Mouse (Mus musculus) midbrain, embryonic 12.5 days (tissue): ENCODE measurements around the gene Ikbkg. TPM values are rescaled to one million over a fixed set of nuclear protein-coding genes. Genes with fewer than 3 reads are reported as not detected.

ENCODE experiments used
- ATAC-seq: fragments of 200-750 bp; cut with Nextera tagmentation; 2 replicates; pipeline ENCODE4 v1.8.0; 2017; ENCODE audit warnings: low read depth, moderate TSS enrichment, moderate library complexity; ENCODE audit not compliant: low FRiP score
- H3K27ac ChIP-seq: fragments of 300-500 bp; sonication (generic); replicated peaks from 2 replicates; pipeline ENCODE4 v1.5.1; 2016; ENCODE audit warnings: mild to moderate bottlenecking
- H3K27me3 ChIP-seq: fragments of 300-500 bp; sonication (generic); 2 replicates; pipeline ENCODE4 v1.6.1; 2016; ENCODE audit warnings: mild to moderate bottlenecking
- H3K36me3 ChIP-seq: fragments of 300-500 bp; sonication (generic); 2 replicates; pipeline ENCODE4 v1.6.1; 2016
- H3K4me1 ChIP-seq: fragments of 300-500 bp; sonication (generic); 2 replicates; pipeline ENCODE4 v1.6.1; 2016
- H3K4me2 ChIP-seq: fragments of 300-500 bp; sonication (generic); replicated peaks from 2 replicates; pipeline ENCODE4 v1.6.1; 2016; ENCODE audit warnings: mild to moderate bottlenecking, moderate library complexity
- H3K4me3 ChIP-seq: fragments of 300-500 bp; sonication (generic); 2 replicates; pipeline ENCODE4 v1.5.1; 2016; ENCODE audit warnings: mild to moderate bottlenecking
- H3K9ac ChIP-seq: fragments of 300-500 bp; sonication (generic); replicated peaks from 2 replicates; pipeline ENCODE4 v1.6.1; 2016; ENCODE audit warnings: mild to moderate bottlenecking, moderate library complexity
- H3K9me3 ChIP-seq: fragments of 300-500 bp; sonication (generic); 2 replicates; pipeline ENCODE4 v1.6.1; 2016; ENCODE audit warnings: mild to moderate bottlenecking
- WGBS: fragments of 180-500 bp; shearing (Covaris S2); methylation state at CpG from one replicate; pipeline ENCODE4 v1.1.7; 2016; 5-methylcytosine and 5-hydroxymethylcytosine counted together
- polyA plus RNA-seq: library from polyadenylated mRNA; unstranded; fragments of >200 nt; fragmentation: Nextera tagmentation; extraction: Ambion mirVana; gene quantifications from 2 replicates; pipeline ENCODE4 v1.2.1, GENCODE M21; 2016

Gene Ikbkg
- polyA plus RNA-seq, 1 experiment from 2014 or later = 24.4 TPM

DNA sequence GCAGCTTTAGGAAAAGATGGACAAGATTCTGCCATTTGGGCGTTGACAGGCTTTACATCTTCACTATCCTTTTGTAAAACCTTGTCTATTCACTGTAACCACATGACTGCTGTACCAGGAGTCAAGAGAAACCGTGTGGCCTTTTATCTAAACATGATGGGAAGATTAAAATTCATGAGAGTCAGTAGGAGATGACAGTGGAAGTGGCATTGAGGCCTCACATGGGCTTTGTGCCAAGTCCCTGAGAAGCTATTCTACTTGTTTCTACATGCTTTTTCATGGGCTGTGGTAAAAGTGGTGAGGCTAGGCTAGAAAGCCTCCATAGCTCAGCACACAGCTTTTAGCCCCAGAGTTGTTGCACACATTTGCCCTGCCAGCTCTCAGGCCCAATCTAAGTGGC lies 15.2 kb downstream of the Ikbkg start:
- Histone ChIP-seq H3K4me3 (no peak overlapping the region), H3K4me2 (no peak overlapping the region)

DNA sequence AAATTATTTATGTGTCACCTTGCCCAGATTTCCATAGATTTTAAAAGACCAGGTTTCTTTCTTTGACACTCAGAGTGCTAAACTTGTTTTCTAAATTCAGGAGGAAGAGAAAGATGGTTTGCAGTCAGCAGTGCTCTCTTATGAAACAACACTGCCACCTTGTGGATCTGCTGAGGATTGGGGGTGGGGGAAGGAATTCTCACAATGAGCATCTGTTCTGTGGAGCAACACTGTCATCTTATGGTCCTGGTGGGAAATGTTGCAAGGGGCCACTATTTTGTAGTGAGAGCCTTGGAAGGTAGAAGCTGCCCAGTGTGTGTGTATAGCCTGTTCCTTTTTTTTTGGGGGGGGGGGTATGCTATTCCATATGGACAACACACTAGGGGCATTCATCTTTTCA lies 20.3 kb downstream of the Ikbkg start:
- Histone ChIP-seq H3K9ac (no peak overlapping the region), H3K4me1 (no peaks in the 10 kb centered on the region), H3K27me3 (no peaks in the 10 kb centered on the region), H3K4me2 (no peak overlapping the region), H3K27ac (no peak overlapping the region), H3K36me3 (0 out of 2 replicates have a peak, but pooled peaks cover 9% of the 10 kb centered on the region), H3K9me3 (no peaks in the 10 kb centered on the region), H3K4me3 (no peak overlapping the region)
- ATAC-seq = peak; percentile 63

More for the DNA sequence above, 15.2 kb downstream of the Ikbkg start:
- ATAC-seq = no peak
- WGBS = 60% methylated on average over 2 of the region's 2 CpGs
- Histone ChIP-seq H3K9me3 (no peaks in the 10 kb centered on the region), H3K27me3 (no peaks in the 10 kb centered on the region), H3K4me1 (no peaks in the 10 kb centered on the region), H3K36me3 (0 out of 2 replicates have a peak, but pooled peaks cover 9% of the 10 kb centered on the region), H3K9ac (no peak overlapping the region), H3K27ac (no peak overlapping the region)

DNA sequence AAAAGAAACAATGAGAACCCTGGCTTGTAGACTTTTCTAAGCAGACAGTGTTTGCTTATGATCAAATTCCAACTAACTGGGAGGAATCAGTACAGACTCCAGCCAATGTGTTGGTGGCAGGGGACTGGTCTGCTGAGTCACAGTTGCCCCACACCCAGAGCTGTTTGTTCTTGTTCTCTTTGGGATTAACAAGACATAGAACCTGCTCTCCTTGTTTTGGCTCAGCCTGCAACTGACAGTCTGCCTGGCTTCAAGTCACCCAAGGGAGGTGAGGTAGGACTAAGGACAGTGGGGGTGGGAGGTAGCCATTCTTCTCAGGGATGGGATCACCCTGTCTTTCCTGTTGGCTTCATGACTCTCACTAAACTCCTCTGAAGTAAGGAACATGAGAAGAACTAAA lies 31.4 kb downstream of the Ikbkg start:
- Histone ChIP-seq H3K4me1 (peaks cover 5% of the 10 kb centered on the region; the same call in 1 of the 2 replicates), H3K27me3 (no peaks in the 10 kb centered on the region), H3K4me2 (no peak overlapping the region), H3K4me3 (no peak overlapping the region), H3K36me3 (no peaks in the 10 kb centered on the region), H3K9ac (no peak overlapping the region), H3K27ac (no peak overlapping the region), H3K9me3 (no peaks in the 10 kb centered on the region)
- ATAC-seq = no peak

DNA sequence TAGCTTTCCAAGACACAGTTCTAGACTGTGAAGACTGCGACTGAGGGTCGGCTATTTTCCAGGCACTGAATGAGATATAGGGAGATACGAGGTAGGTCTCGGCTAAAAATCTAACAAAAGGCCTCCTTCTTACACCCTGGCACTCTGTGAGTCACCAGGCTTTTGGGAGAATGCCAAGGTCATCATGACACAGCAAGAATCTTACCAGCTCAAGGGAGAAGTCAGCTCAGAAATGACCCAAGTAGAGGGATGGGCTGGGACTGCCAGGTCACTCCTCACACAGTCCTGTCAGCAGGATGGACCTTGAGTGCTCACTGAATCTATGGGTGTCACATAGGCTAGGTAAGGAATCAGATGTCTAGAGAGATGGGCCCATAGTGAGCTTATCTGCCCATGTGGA lies 32.1 kb downstream of the Ikbkg start:
- H3K9me3 ChIP-seq = no peaks in the 10 kb centered on the region
- H3K9ac ChIP-seq = no peak overlapping the region
- no peaks in the 10 kb centered on the region for H3K36me3 ChIP-seq
- H3K27me3 ChIP-seq = no peaks in the 10 kb centered on the region
- peaks cover 5% of the 10 kb centered on the region; the same call in 1 of the 2 replicates for H3K4me1 ChIP-seq
- 87% methylated on average over 4 of the region's 4 CpGs for WGBS
- ATAC-seq = no peak
- H3K4me2 ChIP-seq = no peak overlapping the region
- no peak overlapping the region for H3K27ac ChIP-seq
- no peak overlapping the region for H3K4me3 ChIP-seq

DNA sequence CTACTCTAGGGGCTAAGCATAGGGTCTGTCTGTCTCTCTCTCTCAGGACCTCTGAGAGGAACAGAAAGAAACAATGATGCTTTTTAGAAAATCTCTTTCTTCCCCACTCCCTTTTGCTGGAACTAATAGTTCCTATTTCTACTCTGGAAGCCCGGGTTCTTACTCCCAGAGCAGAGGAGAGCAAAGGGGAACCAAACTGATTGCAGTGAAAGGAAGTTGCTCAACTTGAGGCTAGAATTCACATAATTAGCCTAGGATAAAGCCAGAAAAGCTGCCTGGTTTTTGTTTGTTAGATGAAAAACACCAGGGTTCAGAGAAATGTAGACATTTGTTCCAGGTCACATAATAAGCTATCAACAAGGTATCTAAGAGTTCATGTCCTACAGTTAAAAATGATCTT lies 33.2 kb downstream of the Ikbkg start:
- no peak for ATAC-seq
- Histone ChIP-seq H3K27ac (no peak overlapping the region), H3K36me3 (no peaks in the 10 kb centered on the region), H3K9me3 (no peaks in the 10 kb centered on the region), H3K4me3 (no peak overlapping the region), H3K4me1 (peaks cover 5% of the 10 kb centered on the region; the same call in 1 of the 2 replicates), H3K9ac (no peak overlapping the region), H3K4me2 (no peak overlapping the region), H3K27me3 (no peaks in the 10 kb centered on the region)
- WGBS = 58% methylated on average over 1 of the region's 1 CpGs

DNA sequence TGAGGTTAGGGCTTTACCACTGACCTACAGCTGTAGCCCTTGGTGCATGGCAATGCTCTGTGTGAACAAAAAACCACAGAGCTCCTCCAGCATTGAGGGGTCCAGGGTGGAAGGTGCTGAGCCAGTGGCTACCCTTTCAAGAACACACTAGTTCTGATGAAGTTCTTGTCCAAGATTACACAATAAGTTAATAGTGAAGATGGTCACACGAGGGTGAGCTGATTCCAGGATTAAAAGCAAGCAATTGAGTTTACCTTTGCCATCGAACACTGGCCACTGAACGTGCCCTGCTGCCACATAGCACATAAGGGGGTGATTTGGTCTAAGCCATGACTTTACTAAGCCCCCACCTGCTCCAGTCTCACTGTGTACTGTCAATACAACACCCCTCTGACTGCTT lies 34.0 kb downstream of the Ikbkg start:
- no peaks in the 10 kb centered on the region for H3K36me3 ChIP-seq
- no peaks in the 10 kb centered on the region for H3K27me3 ChIP-seq
- 78% methylated on average over 3 of the region's 3 CpGs for WGBS
- H3K9me3 ChIP-seq = no peaks in the 10 kb centered on the region
- no peak for ATAC-seq
- H3K9ac ChIP-seq = no peak overlapping the region
- no peak overlapping the region for H3K4me3 ChIP-seq
- H3K4me1 ChIP-seq = peaks cover 5% of the 10 kb centered on the region; the same call in 1 of the 2 replicates
- no peak overlapping the region for H3K4me2 ChIP-seq
- no peak overlapping the region for H3K27ac ChIP-seq

DNA sequence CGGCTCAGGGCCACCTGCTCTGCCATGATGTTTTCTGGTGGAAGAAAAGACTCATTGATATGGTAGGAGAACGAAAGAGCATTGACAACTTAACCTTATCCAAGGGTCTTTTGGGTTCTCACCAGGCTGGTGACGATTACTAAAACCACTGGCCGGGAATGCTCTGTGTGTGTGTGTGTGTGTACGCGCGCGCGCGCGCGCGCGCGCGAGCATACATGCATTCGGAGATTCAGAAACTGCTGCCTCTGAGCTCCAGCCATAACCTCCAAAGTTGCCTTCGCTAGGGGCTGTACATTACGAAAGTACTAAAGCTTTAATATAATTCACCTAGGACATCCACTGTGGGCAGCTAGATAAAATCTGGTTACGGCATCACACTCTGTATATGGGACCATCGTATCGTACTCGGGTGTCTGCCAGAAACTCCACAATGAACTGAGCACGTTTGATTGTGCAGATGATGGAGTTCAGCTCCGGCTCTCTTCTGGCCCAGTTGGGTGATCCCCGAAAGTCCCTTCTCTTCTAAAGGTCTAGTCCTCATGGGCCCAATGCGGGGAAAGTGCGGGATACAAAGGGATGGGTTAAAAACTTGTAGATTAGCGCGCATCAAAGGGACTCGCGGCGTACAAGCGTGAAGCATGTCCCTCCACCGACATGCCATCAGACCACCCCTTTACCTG lies 35.2 kb downstream of the Ikbkg start:
- Histone ChIP-seq H3K36me3 (no peaks in the 10 kb centered on the region), H3K9me3 (no peaks in the 10 kb centered on the region), H3K4me3 (peak overlapping the region; percentile 55), H3K9ac (peak overlapping the region; percentile 59), H3K27ac (no peak overlapping the region), H3K27me3 (no peaks in the 10 kb centered on the region), H3K4me2 (peak overlapping the region; percentile 57), H3K4me1 (peaks cover 5% of the 10 kb centered on the region; the same call in 1 of the 2 replicates)
- ATAC-seq = peak; percentile 13; the same call in 1 of the 2 replicates
- 33% methylated on average over 35 of the region's 35 CpGs for WGBS

DNA sequence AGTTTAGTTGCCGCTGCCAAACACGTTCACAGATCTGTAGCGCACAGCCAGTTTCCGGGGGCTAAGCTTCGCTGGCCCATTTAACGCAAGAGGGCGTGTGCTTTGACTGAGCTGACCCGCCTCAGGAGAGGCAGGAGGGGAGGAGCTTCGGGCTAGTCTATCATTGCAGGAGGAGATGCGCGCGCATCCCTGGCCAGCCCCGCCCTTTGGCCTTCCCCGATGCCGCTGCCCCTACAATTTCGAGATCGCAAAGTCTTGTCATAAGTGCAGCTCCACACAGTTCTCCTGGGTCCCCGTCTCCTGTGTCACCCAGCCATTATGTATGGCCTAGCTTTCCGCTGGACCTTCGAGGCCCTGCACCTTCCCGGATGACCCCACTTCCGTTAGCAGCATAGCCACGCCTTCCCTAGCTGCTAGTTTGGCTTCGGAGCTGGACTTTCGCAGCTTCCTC lies 35.8 kb downstream of the Ikbkg start, which contains the start of gene G6pdx:
G6pdx (minus strand) TSS at position 369 of the 451 bp plus-strand sequence.
- Histone ChIP-seq H3K4me3 (peak within 1 kb of the TSS; percentile 55), H3K36me3 (peaks cover under 1% of the 10 kb centered on the region; the same call in 1 of the 2 replicates), H3K4me2 (peak within 1 kb of the TSS; percentile 57), H3K9ac (peak within 1 kb of the TSS; percentile 60), H3K4me1 (peaks cover 5% of the 10 kb centered on the region; the same call in 1 of the 2 replicates), H3K27ac (peak within 1 kb of the TSS; percentile 80), H3K27me3 (no peaks in the 10 kb centered on the region), H3K9me3 (no peaks in the 10 kb centered on the region)
- 19% methylated on average over 25 of the region's 25 CpGs for WGBS
- peak; percentile 91 for ATAC-seq

DNA sequence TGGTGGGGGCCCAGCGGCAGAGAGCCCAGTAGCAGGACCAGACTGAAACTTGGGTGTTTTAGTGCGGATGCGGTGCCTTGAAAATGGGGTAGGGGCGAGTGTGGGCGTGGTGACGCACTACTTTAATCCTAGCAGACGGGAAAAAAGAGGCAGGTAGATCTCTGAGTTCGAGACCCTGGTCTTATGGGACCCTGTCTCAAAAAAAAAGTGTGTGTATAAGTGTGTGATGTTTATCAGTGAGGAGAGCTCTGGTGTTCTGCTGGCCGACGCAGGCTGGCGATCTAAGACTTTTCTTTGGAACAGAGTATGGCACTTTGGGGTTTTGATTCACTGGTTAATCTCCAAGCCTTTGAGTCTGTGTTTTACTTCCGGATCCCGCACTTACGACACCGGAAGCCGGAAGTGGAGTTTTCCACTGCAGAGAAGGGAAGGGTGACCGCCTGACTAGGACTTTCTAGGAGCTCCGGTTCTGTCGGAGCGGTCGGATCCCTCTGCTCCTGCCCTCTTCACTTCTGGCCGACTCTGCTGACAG lies 36.3 kb downstream of the Ikbkg start:
- no peaks in the 10 kb centered on the region for H3K9me3 ChIP-seq
- H3K4me3 ChIP-seq = peak overlapping the region; percentile 55
- peak overlapping the region; percentile 57 for H3K4me2 ChIP-seq
- 29% methylated on average over 22 of the region's 22 CpGs for WGBS
- peaks cover 5% of the 10 kb centered on the region; the same call in 1 of the 2 replicates for H3K4me1 ChIP-seq
- peaks cover 5% of the 10 kb centered on the region; the same call in 1 of the 2 replicates for H3K36me3 ChIP-seq
- H3K27ac ChIP-seq = peak overlapping the region; percentile 80
- H3K9ac ChIP-seq = peak overlapping the region; percentile 60; the same call in 1 of the 2 replicates
- H3K27me3 ChIP-seq = no peaks in the 10 kb centered on the region
- peak; percentile 57 for ATAC-seq

DNA sequence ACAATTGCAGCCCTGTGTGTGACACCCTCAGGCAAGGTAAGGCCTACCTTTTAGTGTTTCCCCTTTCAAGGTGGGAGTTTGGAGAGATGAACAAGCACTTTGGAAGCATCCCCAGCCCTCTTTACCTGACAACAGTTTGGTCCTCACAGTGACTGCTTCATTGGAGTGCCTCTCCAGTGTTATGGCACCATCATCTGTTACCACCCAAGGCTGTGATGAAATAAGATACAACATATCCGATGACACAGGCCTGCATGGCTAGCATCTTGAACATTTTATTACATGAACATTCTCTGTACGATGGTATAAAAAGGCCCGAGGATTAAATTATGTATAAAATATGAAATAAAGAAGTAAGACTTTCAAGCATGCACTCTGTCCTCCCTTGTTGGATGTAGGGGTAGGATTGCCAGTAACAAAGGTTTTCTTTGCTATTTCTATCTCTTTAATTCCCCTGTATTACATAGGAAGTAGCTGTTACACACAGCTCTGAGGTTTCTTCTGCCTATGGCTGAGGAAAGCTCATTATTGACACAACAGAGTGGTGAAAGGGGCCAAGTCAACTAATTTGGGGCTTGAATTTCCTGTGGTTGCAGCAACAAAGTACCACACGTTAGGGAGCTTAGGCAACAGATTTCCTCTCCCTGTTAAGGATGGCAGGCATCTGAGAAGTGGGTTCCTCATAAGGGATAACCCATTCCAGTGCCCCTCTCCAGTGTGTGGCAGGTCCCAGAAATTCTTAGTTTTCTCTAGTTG lies 58.2 kb downstream of the Ikbkg start:
- Histone ChIP-seq H3K27ac (no peak overlapping the region), H3K36me3 (0 out of 2 replicates have a peak, but pooled peaks cover 10% of the 10 kb centered on the region), H3K9me3 (no peaks in the 10 kb centered on the region), H3K4me3 (no peak overlapping the region), H3K9ac (no peak overlapping the region), H3K4me1 (no peaks in the 10 kb centered on the region), H3K27me3 (no peaks in the 10 kb centered on the region), H3K4me2 (no peak overlapping the region)
- WGBS = 80% methylated on average over 4 of the region's 4 CpGs
- no peak for ATAC-seq

DNA sequence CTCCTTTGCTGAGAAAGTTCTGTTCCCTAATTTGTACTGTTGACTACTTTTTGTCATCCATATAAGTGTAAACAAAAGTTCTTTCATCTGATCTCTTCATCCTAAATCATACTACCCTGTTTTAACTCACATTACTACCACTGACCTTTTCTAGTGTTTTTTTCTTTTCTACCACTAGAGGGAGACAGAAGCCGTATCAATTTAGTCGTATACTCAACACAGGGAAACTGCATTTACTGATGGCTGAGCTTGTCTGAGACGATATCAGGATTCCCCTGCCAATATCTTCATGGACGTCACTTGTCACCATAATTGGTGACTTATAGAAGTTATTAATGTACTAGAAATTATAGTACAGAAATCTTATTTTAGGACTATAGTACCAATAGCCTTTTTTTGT lies 59.7 kb downstream of the Ikbkg start:
- ATAC-seq = peak; percentile 60; the same call in 1 of the 2 replicates
- WGBS = 19% methylated on average over 4 of the region's 4 CpGs
- H3K4me3 ChIP-seq = no peak overlapping the region

More for the DNA sequence above, 59.7 kb downstream of the Ikbkg start:
- Histone ChIP-seq H3K36me3 (0 out of 2 replicates have a peak, but pooled peaks cover 9% of the 10 kb centered on the region), H3K9ac (no peak overlapping the region), H3K9me3 (no peaks in the 10 kb centered on the region), H3K4me2 (no peak overlapping the region), H3K4me1 (no peaks in the 10 kb centered on the region), H3K27me3 (no peaks in the 10 kb centered on the region), H3K27ac (no peak overlapping the region)
